Comparison of ENCODE assay signal across 8 mouse cellular contexts in genomic region chr7:4835631-4836327, GRCm38 (mm10). TPM values are rescaled to one million over a fixed set of nuclear protein-coding genes. Genes with fewer than 3 reads are reported as not detected.
DNase-seq lines count a peak whose midpoint lies in the region; ATAC-seq and TF ChIP-seq lines count a peak whose summit lies in the region.

No protein-coding gene starts in this region.

- no peak for TF ChIP-seq POLR2A in cerebellum, adult 2 months (IDR thresholded peaks at IDR 0.05; ENCODE audit: borderline replicate concordance, insufficient read depth, low read length)

- H3K36me3 ChIP-seq in intestine, embryonic 14.5 days (ENCODE audit: control insufficient read depth, insufficient read depth, low read length), result no peaks in the 10 kb centered on the region
- no peaks in the 10 kb centered on the region for H3K36me3 ChIP-seq in lung, postnatal 0 days (ENCODE audit: insufficient read depth, low read length)

- H3K27ac ChIP-seq in cerebellum, adult 2 months (ENCODE audit: insufficient read depth, low read length), result no peak overlapping the region
- H3K27ac ChIP-seq in brown adipose tissue, adult 24 weeks (replicated peaks; ENCODE audit: low read depth, low read length), result no peak overlapping the region
- H3K27ac ChIP-seq in intestine, embryonic 14.5 days (ENCODE audit: low read depth), result no peak overlapping the region
- H3K27ac ChIP-seq in lung, postnatal 0 days (ENCODE audit: low read length), result peak overlapping the region; percentile 64; the same call in 1 of the 2 replicates

- DNase-seq in cerebellum, adult 2 months, result no peak
- no peak for DNase-seq in cerebellum, adult 11-12 months
- DNase-seq in intestine, embryonic 14.5 days (ENCODE audit: low spot score), result no peak
- DNase-seq in lung, postnatal 0 days (ENCODE audit: low spot score), result peak; percentile 5
- no peak for DNase-seq in right cerebral cortex, adult 2 months (ENCODE audit: low spot score in 2 of 2)
- DNase-seq in embryo, embryonic 10 days (ENCODE audit: low spot score), result no peak

- TF ChIP-seq CTCF in cerebellum, adult 2 months (IDR thresholded peaks at IDR 0.05; ENCODE audit: borderline replicate concordance, insufficient read depth, low read depth, low read length), result no peak
- no peak for TF ChIP-seq CTCF in lung, postnatal 0 days (IDR thresholded peaks at IDR 0.05)

- no peak for TF ChIP-seq EP300 in lung, postnatal 0 days (IDR thresholded peaks at IDR 0.05)

- peak; percentile 38; the same call in 1 of the 2 replicates for ATAC-seq in intestine, embryonic 14.5 days (replicated peaks; ENCODE audit: low FRiP score, low TSS enrichment, low read depth)
- ATAC-seq in lung, postnatal 0 days, result peak; percentile 8; the same call in 1 of the 2 replicates
- no peak for ATAC-seq in monocyte, adult 5-6 weeks (replicated peaks; ENCODE audit: insufficient number of reproducible peaks, low FRiP score, low TSS enrichment, poor library complexity, severe bottlenecking)

- no peaks in the 10 kb centered on the region for H3K4me1 ChIP-seq in cerebellum, adult 2 months (ENCODE audit: control insufficient read depth, insufficient read depth, low read length)
- H3K4me1 ChIP-seq in brown adipose tissue, adult 24 weeks (ENCODE audit: control insufficient read depth, insufficient read depth, insufficient read length, low read length), result peaks cover 3% of the 10 kb centered on the region; the same call in 1 of the 2 replicates
- H3K4me1 ChIP-seq in intestine, embryonic 14.5 days (replicated peaks; ENCODE audit: control insufficient read depth, insufficient read depth, low read length), result 0 out of 2 replicates have a peak, but pooled peaks cover 3% of the 10 kb centered on the region
- H3K4me1 ChIP-seq in lung, postnatal 0 days (ENCODE audit: insufficient read depth, low read depth, low read length), result peaks cover 4% of the 10 kb centered on the region; the same call in 1 of the 2 replicates

- H3K4me3 ChIP-seq in cerebellum, adult 2 months (replicated peaks; ENCODE audit: insufficient read depth, low read depth, low read length), result peak overlapping the region; percentile 65
- peak overlapping the region; percentile 36; the same call in 1 of the 2 replicates for H3K4me3 ChIP-seq in brown adipose tissue, adult 24 weeks (ENCODE audit: insufficient read depth, low read depth, low read length)
- peak overlapping the region; percentile 40 for H3K4me3 ChIP-seq in intestine, embryonic 14.5 days (ENCODE audit: low read depth, low read length)
- H3K4me3 ChIP-seq in lung, postnatal 0 days (ENCODE audit: low read depth, low read length), result peak overlapping the region; percentile 39

- H3K4me2 ChIP-seq in intestine, embryonic 14.5 days (ENCODE audit: low read length), result peak overlapping the region; percentile 69
- peak overlapping the region; percentile 76 for H3K4me2 ChIP-seq in lung, postnatal 0 days (replicated peaks; ENCODE audit: low read depth, low read length)

- H3K9me3 ChIP-seq in intestine, embryonic 14.5 days (ENCODE audit: control insufficient read depth, low read length), result peaks cover 3% of the 10 kb centered on the region; the same call in 1 of the 2 replicates
- H3K9me3 ChIP-seq in lung, postnatal 0 days (ENCODE audit: low read length), result no peaks in the 10 kb centered on the region

- WGBS in cerebellum, adult 2 months, result 4% methylated on average over 33 of the region's 34 CpGs
- WGBS in intestine, embryonic 14.5 days, result 7% methylated on average over 34 of the region's 34 CpGs
- 5% methylated on average over 32 of the region's 34 CpGs for WGBS in lung, postnatal 0 days

- H3K27me3 ChIP-seq in cerebellum, adult 2 months (ENCODE audit: control insufficient read depth, insufficient read depth, low read length), result no peaks in the 10 kb centered on the region
- peaks cover 64% of the 10 kb centered on the region for H3K27me3 ChIP-seq in intestine, embryonic 14.5 days (replicated peaks; ENCODE audit: control insufficient read depth, insufficient read depth, low read length)
- H3K27me3 ChIP-seq in lung, postnatal 0 days (replicated peaks; ENCODE audit: insufficient read depth, low read length), result 0 out of 2 replicates have a peak, but pooled peaks cover 7% of the 10 kb centered on the region

- 0 out of 2 replicates have a peak overlapping the region, but pooled peaks have one; percentile 20 for H3K9ac ChIP-seq in intestine, embryonic 14.5 days (ENCODE audit: low read length)
- H3K9ac ChIP-seq in lung, postnatal 0 days (replicated peaks; ENCODE audit: low read depth), result 0 out of 2 replicates have a peak overlapping the region, but pooled peaks have one; percentile 5

RNA-seq across cellular contexts. Expression of gene Shisa7, which starts 8.7 kb away (rescaled TPM):
- 21.0 and 22.7 TPM in 2 replicates for polyA plus RNA-seq in cerebellum, adult 2 months (2012; rRNA removed)
- 0.40 and 0.42 TPM in 2 replicates for polyA plus RNA-seq in brown adipose tissue, adult 24 weeks (2012; ENCODE audit: insufficient read depth, insufficient read length, missing spikeins)
- polyA plus RNA-seq in intestine, embryonic 14.5 days (2014; fragmentation: Nextera tagmentation; extraction: Ambion mirVana), result 0.30 and 0.42 TPM in 2 replicates
- polyA plus RNA-seq in lung, postnatal 0 days (2015; fragmentation: Nextera tagmentation; extraction: Ambion mirVana), result 0.43 and 0.51 TPM in 2 replicates
- total RNA-seq in monocyte, adult 5-6 weeks (2017), result 0.11 TPM in 1 of 3 replicates, not detected in the others

RNA-seq across cellular contexts. Expression of gene Ube2s, which starts 23.4 kb away (rescaled TPM):
- 179 and 211 TPM in 2 replicates for polyA plus RNA-seq in cerebellum, adult 2 months (2012; rRNA removed)
- 64.5 and 67.8 TPM in 2 replicates for polyA plus RNA-seq in brown adipose tissue, adult 24 weeks (2012; ENCODE audit: insufficient read depth, insufficient read length, missing spikeins)
- 354 and 371 TPM in 2 replicates for polyA plus RNA-seq in intestine, embryonic 14.5 days (2014; fragmentation: Nextera tagmentation; extraction: Ambion mirVana)
- 158 and 162 TPM in 2 replicates for polyA plus RNA-seq in lung, postnatal 0 days (2015; fragmentation: Nextera tagmentation; extraction: Ambion mirVana)
- total RNA-seq in monocyte, adult 5-6 weeks (2017), result 96.9 to 129 TPM (median 127 TPM) in 3 replicates

RNA-seq across cellular contexts. Expression of gene Isoc2b, which starts 34.3 kb away (rescaled TPM):
- polyA plus RNA-seq in cerebellum, adult 2 months (2012; rRNA removed), result 11.1 and 13.6 TPM in 2 replicates
- 19.1 and 36.2 TPM in 2 replicates for polyA plus RNA-seq in brown adipose tissue, adult 24 weeks (2012; ENCODE audit: insufficient read depth, insufficient read length, missing spikeins)
- 6.3 and 8.9 TPM in 2 replicates for polyA plus RNA-seq in intestine, embryonic 14.5 days (2014; fragmentation: Nextera tagmentation; extraction: Ambion mirVana)
- 12.7 and 16.1 TPM in 2 replicates for polyA plus RNA-seq in lung, postnatal 0 days (2015; fragmentation: Nextera tagmentation; extraction: Ambion mirVana)
- total RNA-seq in monocyte, adult 5-6 weeks (2017), result 7.1 to 45.7 TPM (median 35.7 TPM) in 3 replicates

RNA-seq across cellular contexts. Expression of gene Isoc2a, which starts 41.2 kb away (rescaled TPM):
- polyA plus RNA-seq in cerebellum, adult 2 months (2012; rRNA removed), result 17.4 and 17.7 TPM in 2 replicates
- 55.3 and 59.3 TPM in 2 replicates for polyA plus RNA-seq in brown adipose tissue, adult 24 weeks (2012; ENCODE audit: insufficient read depth, insufficient read length, missing spikeins)
- polyA plus RNA-seq in intestine, embryonic 14.5 days (2014; fragmentation: Nextera tagmentation; extraction: Ambion mirVana), result 0.96 and 1.0 TPM in 2 replicates
- polyA plus RNA-seq in lung, postnatal 0 days (2015; fragmentation: Nextera tagmentation; extraction: Ambion mirVana), result 0.53 and 0.57 TPM in 2 replicates
- total RNA-seq in monocyte, adult 5-6 weeks (2017), result 4.5 to 8.4 TPM (median 7.9 TPM) in 3 replicates

RNA-seq across cellular contexts. Expression of gene Rpl28, which starts 43.1 kb away (rescaled TPM):
- 268 and 296 TPM in 2 replicates for polyA plus RNA-seq in cerebellum, adult 2 months (2012; rRNA removed)
- 347 and 411 TPM in 2 replicates for polyA plus RNA-seq in brown adipose tissue, adult 24 weeks (2012; ENCODE audit: insufficient read depth, insufficient read length, missing spikeins)
- 293 and 321 TPM in 2 replicates for polyA plus RNA-seq in intestine, embryonic 14.5 days (2014; fragmentation: Nextera tagmentation; extraction: Ambion mirVana)
- 282 and 294 TPM in 2 replicates for polyA plus RNA-seq in lung, postnatal 0 days (2015; fragmentation: Nextera tagmentation; extraction: Ambion mirVana)
- total RNA-seq in monocyte, adult 5-6 weeks (2017), result 260 to 549 TPM (median 279 TPM) in 3 replicates

Comparison
In these comparisons a context has a peak if more than half of its experiments do, and no peak if none do; other contexts are left out.
1. RNA of gene Shisa7, which starts 8.7 kb away (polyA plus RNA-seq): 21.0 to 22.7 TPM in cerebellum, adult 2 months; 0.43 to 0.51 TPM in lung, postnatal 0 days, 0.40 to 0.42 TPM in brown adipose tissue, adult 24 weeks and 0.30 to 0.42 TPM in intestine, embryonic 14.5 days; every median in the first group is over 10 times any median in the second.
2. Peak in every context shown above with its lines, with median percentiles within 50 percentile points of each other: H3K4me3 ChIP-seq.